Mouse (Mus musculus): ENCODE measurements around the gene Aip. TPM values are rescaled to one million over a fixed set of nuclear protein-coding genes. Genes with fewer than 3 reads are reported as not detected.

Gene Aip
- polyA plus RNA-seq, 1 experiment from 2014 or later = 94.5 TPM

- 73% methylated on average over 11 of the region's 11 CpGs for WGBS
- no peaks in the 10 kb centered on the region for H3K4me1 ChIP-seq (ENCODE audit: insufficient read depth)
- no peaks in the 10 kb centered on the region for H3K27me3 ChIP-seq (ENCODE audit: insufficient read depth, low read length)
- no peak overlapping the region for H3K4me3 ChIP-seq (ENCODE audit: low read depth, low read length)
- H3K27ac ChIP-seq (ENCODE audit: low read depth) = no peak overlapping the region
- no peak for ATAC-seq (ENCODE audit: insufficient read depth)
- DNase-seq = no peak
- H3K36me3 ChIP-seq (ENCODE audit: insufficient read depth) = no peaks in the 10 kb centered on the region
- no peaks in the 10 kb centered on the region for H3K9me3 ChIP-seq (ENCODE audit: low read depth, low read length)
- no peak overlapping the region for H3K4me2 ChIP-seq
- H3K9ac ChIP-seq = no peak overlapping the region
- TF ChIP-seq CTCF (IDR thresholded peaks at IDR 0.05; ENCODE audit: low read depth) = no peak
These were observed 43.3 kb downstream of the Aip start for GRCm38 (mm10) chr19:4082219-4082965.

GRCm38 (mm10) chr19:4081394-4081793, 44.3 kb downstream of the Aip start, which contains the start of gene Cabp2:
Cabp2 (plus strand) TSS chr19:4081578.
- no peaks in the 10 kb centered on the region for H3K27me3 ChIP-seq (ENCODE audit: insufficient read depth, low read length)
- no peaks in the 10 kb centered on the region for H3K36me3 ChIP-seq (ENCODE audit: insufficient read depth)
- 58% methylated on average over 3 of the region's 3 CpGs for WGBS
- DNase-seq (no peak), ATAC-seq (ENCODE audit: insufficient read depth) (no peak)
- H3K9ac ChIP-seq = no peak within 1 kb of the TSS
- no peaks in the 10 kb centered on the region for H3K9me3 ChIP-seq (ENCODE audit: low read depth, low read length)
- no peak for TF ChIP-seq CTCF (IDR thresholded peaks at IDR 0.05; ENCODE audit: low read depth)
- no peak within 1 kb of the TSS for H3K4me2 ChIP-seq
- H3K27ac ChIP-seq (ENCODE audit: low read depth) = no peak within 1 kb of the TSS
- H3K4me3 ChIP-seq (ENCODE audit: low read depth, low read length) = no peak within 1 kb of the TSS
- no peaks in the 10 kb centered on the region for H3K4me1 ChIP-seq (ENCODE audit: insufficient read depth)

- no peak for DNase-seq
These were observed 45.1 kb downstream of the Aip start for GRCm38 (mm10) chr19:4080511-4081009.

GRCm38 (mm10) chr19:4079594-4079993, 46.1 kb downstream of the Aip start:
- Histone ChIP-seq H3K4me2 (no peak overlapping the region), H3K4me3 (ENCODE audit: low read depth, low read length) (no peak overlapping the region), H3K4me1 (ENCODE audit: insufficient read depth) (no peaks in the 10 kb centered on the region), H3K9me3 (ENCODE audit: low read depth, low read length) (no peaks in the 10 kb centered on the region), H3K27me3 (ENCODE audit: insufficient read depth, low read length) (no peaks in the 10 kb centered on the region), H3K36me3 (ENCODE audit: insufficient read depth) (no peaks in the 10 kb centered on the region), H3K9ac (no peak overlapping the region), H3K27ac (ENCODE audit: low read depth) (no peak overlapping the region)
- DNase-seq = no peak
- no peak for ATAC-seq (ENCODE audit: insufficient read depth)
- 81% methylated on average over 1 of the region's 1 CpGs for WGBS
- no peak for TF ChIP-seq CTCF (IDR thresholded peaks at IDR 0.05; ENCODE audit: low read depth)

More at GRCm38 (mm10) chr19:4080511-4081009, 45.1 kb downstream of the Aip start:
- Histone ChIP-seq H3K36me3 (ENCODE audit: insufficient read depth) (no peaks in the 10 kb centered on the region), H3K4me3 (ENCODE audit: low read depth, low read length) (no peak overlapping the region), H3K4me2 (no peak overlapping the region), H3K27me3 (ENCODE audit: insufficient read depth, low read length) (no peaks in the 10 kb centered on the region), H3K9ac (no peak overlapping the region), H3K4me1 (ENCODE audit: insufficient read depth) (no peaks in the 10 kb centered on the region), H3K9me3 (ENCODE audit: low read depth, low read length) (no peaks in the 10 kb centered on the region), H3K27ac (ENCODE audit: low read depth) (no peak overlapping the region)
- no peak for TF ChIP-seq CTCF (IDR thresholded peaks at IDR 0.05; ENCODE audit: low read depth)
- no peak for ATAC-seq (ENCODE audit: insufficient read depth)
- WGBS = 54% methylated on average over 8 of the region's 8 CpGs

- TF ChIP-seq CTCF (IDR thresholded peaks at IDR 0.05; ENCODE audit: low read depth) = no peak
- no peaks in the 10 kb centered on the region for H3K36me3 ChIP-seq (ENCODE audit: insufficient read depth)
- WGBS = 77% methylated on average over 1 of the region's 1 CpGs
- no peak for ATAC-seq (ENCODE audit: insufficient read depth)
- H3K9me3 ChIP-seq (ENCODE audit: low read depth, low read length) = no peaks in the 10 kb centered on the region
- no peaks in the 10 kb centered on the region for H3K27me3 ChIP-seq (ENCODE audit: insufficient read depth, low read length)
- H3K9ac ChIP-seq = no peak overlapping the region
- H3K4me1 ChIP-seq (ENCODE audit: insufficient read depth) = no peaks in the 10 kb centered on the region
- no peak overlapping the region for H3K4me2 ChIP-seq
- no peak for DNase-seq
- no peak overlapping the region for H3K27ac ChIP-seq (ENCODE audit: low read depth)
- no peak overlapping the region for H3K4me3 ChIP-seq (ENCODE audit: low read depth, low read length)
These were observed 50.1 kb downstream of the Aip start for GRCm38 (mm10) chr19:4075531-4075930.

GRCm38 (mm10) chr19:4072706-4073424, 52.8 kb downstream of the Aip start:
- no peak overlapping the region for H3K9ac ChIP-seq
- DNase-seq = no peak
- no peaks in the 10 kb centered on the region for H3K9me3 ChIP-seq (ENCODE audit: low read depth, low read length)
- no peak for TF ChIP-seq CTCF (IDR thresholded peaks at IDR 0.05; ENCODE audit: low read depth)
- H3K4me3 ChIP-seq (ENCODE audit: low read depth, low read length) = no peak overlapping the region
- no peaks in the 10 kb centered on the region for H3K4me1 ChIP-seq (ENCODE audit: insufficient read depth)
- 0 out of 2 replicates have a peak, but pooled peaks cover 2% of the 10 kb centered on the region for H3K27me3 ChIP-seq (ENCODE audit: insufficient read depth, low read length)
- no peak overlapping the region for H3K27ac ChIP-seq (ENCODE audit: low read depth)
- H3K4me2 ChIP-seq = no peak overlapping the region
- H3K36me3 ChIP-seq (ENCODE audit: insufficient read depth) = no peaks in the 10 kb centered on the region
- ATAC-seq (ENCODE audit: insufficient read depth) = no peak
- whole genome bisulfite sequencing = 79% methylated on average over 6 of the region's 6 CpGs

GRCm38 (mm10) chr19:4071406-4071805, 54.3 kb downstream of the Aip start:
- Histone ChIP-seq H3K4me3 (ENCODE audit: low read depth, low read length) (no peak overlapping the region), H3K4me1 (ENCODE audit: insufficient read depth) (no peaks in the 10 kb centered on the region), H3K9me3 (ENCODE audit: low read depth, low read length) (no peaks in the 10 kb centered on the region), H3K36me3 (ENCODE audit: insufficient read depth) (no peaks in the 10 kb centered on the region), H3K4me2 (no peak overlapping the region), H3K9ac (no peak overlapping the region), H3K27me3 (ENCODE audit: insufficient read depth, low read length) (0 out of 2 replicates have a peak, but pooled peaks cover 2% of the 10 kb centered on the region), H3K27ac (ENCODE audit: low read depth) (no peak overlapping the region)
- no peak for ATAC-seq (ENCODE audit: insufficient read depth)
- WGBS = 88% methylated on average over 6 of the region's 6 CpGs
- no peak for TF ChIP-seq CTCF (IDR thresholded peaks at IDR 0.05; ENCODE audit: low read depth)
- DNase-seq = no peak

Measured in lung, embryonic 14.5 days (tissue).